Mouse (Mus musculus): Measurements from ENCODE around the gene Lrrc59.

The Lrrc59 gene

DNA sequence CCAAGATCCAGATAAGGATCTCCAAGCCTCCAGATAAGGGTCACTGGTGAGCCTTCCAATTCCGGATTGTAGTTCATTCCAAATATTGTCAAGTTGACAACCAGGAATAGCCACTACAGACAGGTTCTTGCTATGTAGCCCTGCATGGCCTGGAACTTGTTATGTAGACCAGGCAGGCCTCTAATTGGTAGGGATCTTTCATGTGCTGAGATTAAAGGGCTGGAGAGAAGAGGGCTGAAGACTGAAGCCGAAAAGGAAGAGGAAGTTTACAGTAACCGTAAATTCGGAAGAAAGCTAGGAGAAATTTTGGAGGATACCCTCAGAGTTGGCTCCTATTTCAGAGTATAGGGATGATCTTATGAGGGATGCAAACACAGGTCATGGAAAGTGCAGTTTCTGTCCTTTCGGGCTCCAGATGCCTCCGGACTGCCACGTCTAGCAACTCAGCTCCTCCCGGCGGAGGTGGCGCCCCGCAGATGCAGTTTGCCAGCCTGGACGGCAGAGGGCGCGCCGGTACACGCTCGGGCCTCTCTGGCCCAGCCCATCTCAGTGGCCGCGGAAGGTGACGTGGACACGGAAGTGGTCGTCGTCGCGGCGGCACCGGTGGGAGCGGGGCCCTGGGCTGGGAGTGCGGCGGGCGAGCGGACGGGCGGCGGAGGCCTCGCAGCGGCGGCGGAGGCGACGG, at the start of gene Lrrc59:
Gene Lrrc59 (plus strand): TSS at position 569 of the 685 bp plus-strand sequence.
- peak; percentile 95 to 96 for DNase-seq (ENCODE audit: low spot score in 2 of 2)

GRCm38 (mm10) chr11:94580111-94580740, 49.3 kb upstream of the Lrrc59 start:
- no peak for DNase-seq (ENCODE audit: low spot score in 2 of 2)

- no peak for DNase-seq (ENCODE audit: low spot score in 2 of 2)
Observed at GRCm38 (mm10) chr11:94585091-94585490, 44.5 kb upstream of the Lrrc59 start.

DNA sequence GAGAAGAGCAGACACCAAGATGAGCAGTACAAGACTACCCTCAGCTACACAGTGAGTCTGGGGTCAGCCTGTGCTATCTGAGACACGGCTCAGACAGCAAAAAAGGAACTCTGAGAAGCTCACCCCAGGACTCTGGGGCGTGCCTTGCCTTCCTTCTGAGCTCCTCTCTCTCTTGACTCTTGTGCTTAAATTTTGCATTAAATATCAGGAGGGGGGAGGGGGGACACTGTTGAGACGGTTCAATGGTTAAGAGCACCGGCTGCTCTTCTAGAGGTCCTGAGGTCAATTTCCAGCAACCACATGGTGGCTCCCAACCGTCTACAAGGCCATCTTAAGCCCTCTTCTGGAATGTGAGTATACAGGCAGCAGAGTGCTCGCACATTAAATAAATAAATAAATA, 42.1 kb upstream of the Lrrc59 start:
- no peak for DNase-seq (ENCODE audit: low spot score in 2 of 2)

DNA sequence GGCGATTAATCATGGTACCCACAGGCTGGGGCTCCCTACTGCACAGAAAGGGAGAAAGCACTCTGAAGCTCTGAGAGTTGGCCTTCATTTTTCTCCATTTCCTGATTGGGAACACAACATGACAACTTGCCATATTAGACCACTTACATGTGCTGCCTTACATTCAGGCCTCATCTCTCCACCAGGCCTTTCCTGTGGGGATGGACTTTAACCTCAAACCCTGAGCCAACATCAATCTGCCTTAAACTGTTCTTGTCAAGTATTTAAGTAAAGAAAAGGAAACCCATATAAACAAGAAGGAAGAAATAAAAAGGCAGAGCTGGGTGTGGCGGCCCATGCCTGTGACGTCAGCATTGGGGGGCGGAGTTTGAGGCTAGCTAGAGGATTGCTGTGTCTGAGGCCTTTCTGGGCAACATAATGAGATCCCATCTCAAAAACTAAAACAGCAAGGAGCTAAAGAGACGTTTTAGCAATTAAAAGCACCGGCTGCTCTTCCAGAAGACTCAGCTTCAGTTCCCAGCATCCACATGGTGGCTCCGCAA, 33.2 kb upstream of the Lrrc59 start:
- DNase-seq (ENCODE audit: low spot score in 2 of 2) = no peak

DNA sequence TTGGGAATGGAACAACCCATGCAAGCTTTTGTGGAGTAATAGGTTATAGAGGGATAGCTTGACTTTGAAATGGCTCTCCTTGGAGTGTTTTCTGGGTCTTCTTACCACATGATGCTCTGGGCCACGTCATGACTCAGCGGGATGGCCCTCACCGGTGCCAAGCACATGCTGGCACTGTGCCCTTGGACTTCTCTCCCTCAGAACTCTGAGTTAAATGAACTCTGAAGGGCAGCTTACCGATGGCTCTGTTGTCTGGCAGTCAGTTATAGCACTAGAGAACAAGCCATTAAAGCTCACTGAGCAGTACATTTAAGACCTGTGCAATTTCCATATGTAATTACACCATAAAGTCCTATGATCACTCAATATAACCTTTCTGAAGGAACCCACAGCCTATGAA, 32.2 kb upstream of the Lrrc59 start:
- DNase-seq (ENCODE audit: low spot score in 2 of 2) = no peak

GRCm38 (mm10) chr11:94598437-94599120, 31.0 kb upstream of the Lrrc59 start:
- DNase-seq (ENCODE audit: low spot score in 2 of 2) = no peak

DNA sequence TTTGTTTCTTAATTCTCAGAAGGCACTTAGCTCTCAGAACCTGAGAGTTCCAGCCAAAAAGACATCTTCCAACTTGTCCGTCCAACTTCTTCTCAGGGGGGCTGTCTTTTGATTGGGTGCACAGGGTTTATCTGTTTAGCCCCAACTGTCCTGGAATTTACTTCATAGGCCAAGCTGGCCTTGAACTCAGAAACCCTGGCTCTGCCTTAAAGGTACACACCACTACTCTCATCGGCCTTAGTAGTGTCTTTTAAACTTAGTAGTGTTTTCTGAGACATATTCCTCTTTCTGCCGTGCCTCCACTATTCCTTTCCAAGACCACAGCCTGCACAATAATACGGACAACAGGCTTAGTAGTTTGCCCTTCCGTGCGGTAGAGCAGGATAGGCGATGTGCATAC, 29.1 kb upstream of the Lrrc59 start:
- no peak for DNase-seq (ENCODE audit: low spot score in 2 of 2)

- DNase-seq (ENCODE audit: low spot score in 2 of 2) = peak; percentile 68 to 75
Observed at GRCm38 (mm10) chr11:94601321-94602281, 28.0 kb upstream of the Lrrc59 start, which contains the start of gene Acsf2. Acsf2 (minus strand) TSS chr11:94601871.

DNA sequence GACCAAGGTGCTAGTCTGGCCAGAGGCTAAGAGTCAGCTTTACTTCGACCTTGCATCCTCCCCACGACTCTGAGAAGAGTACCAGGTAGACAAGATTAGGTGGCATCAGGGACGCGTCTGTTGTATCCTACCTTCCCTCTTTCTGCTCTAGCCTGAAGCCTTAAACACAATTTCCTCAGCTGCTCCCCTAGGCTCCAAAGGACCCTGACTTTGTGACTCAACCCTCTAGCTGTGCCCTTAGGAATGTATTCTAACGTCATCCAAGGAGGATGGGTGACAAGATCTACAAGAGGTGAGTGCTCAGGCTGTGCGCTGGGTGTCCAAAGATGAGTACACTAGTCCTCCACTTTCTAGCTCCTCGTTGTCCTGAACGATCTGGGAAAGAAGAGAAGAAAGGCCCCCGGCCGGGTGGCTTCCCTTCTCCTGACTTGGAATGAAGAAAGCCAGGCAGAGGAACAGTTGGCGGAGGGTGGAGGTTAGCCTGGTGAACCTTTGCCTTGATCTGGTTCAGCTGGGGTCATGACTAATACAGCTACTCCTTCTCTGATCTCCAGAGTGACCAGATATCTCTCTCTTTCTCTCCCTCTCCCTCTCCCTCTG, 27.1 kb upstream of the Lrrc59 start:
- DNase-seq (ENCODE audit: low spot score in 2 of 2) = no peak

DNA sequence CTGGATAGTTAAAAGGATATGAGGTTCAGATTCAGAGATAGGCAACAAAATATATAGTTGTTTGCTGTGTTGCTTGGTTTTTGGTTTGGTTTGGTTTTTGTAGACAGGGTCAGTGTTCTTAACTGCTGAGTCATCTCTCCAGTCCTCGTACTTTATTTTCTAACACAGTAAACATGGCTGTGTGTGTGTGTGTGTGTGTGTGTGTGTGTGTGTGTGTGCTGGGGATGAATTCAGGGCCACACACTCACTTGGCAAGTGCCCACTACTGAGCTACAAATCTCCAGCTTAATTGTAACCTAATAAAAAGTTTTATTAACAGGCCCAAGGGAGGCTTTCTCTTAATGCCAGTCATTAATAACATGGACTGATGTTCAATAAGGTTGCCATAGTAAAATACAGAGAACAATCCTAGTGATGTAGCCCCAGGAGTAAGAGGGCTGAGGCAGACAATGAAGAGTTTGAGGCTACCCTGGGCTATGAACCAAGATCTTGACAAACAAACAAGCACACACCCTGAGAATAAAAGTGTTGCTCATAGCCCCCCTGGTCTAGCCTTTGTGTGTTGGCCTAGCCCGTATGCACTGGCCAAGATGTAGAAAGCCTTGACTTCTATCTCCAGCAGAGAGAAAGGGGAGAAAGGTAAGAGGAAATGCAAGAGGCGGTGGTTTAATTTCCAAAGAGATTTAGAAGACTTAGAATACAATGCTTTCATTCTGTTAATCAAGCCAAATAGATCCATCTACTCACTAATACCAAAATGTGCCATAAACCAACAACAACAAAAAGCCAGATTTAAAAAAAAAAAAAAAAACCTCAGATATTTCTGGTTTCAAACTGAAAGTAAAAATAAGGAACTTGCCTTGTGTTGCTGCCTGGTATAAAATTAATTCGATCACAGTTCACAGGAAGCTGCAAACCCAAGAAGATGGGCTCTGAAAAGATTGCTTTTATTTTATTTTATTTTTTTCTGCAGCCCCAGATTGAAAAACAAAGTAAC, 18.5 kb upstream of the Lrrc59 start:
- DNase-seq (ENCODE audit: low spot score in 2 of 2) = no peak

DNA sequence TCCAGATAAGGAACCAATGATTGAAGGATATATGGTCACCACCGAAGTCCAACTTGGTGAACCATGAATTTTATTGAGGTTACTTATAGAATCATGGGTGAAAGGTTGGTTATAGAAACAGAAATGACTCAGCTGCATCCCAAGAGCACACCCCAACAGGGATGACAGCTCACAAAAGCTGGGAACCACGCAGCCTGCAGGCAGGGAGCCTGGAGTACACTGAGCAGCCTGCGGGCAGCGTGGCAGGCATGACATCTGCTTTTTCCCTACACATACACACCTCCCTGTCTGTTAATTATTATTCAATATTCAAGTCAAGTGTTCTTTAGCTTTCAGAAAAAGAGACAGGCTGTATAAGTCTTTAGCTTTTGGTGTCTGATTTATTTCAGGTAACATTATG, 15.0 kb upstream of the Lrrc59 start:
- no peak for DNase-seq (ENCODE audit: low spot score in 2 of 2)

GRCm38 (mm10) chr11:94615494-94615893, 14.1 kb upstream of the Lrrc59 start:
- no peak for DNase-seq (ENCODE audit: low spot score in 2 of 2)

DNA sequence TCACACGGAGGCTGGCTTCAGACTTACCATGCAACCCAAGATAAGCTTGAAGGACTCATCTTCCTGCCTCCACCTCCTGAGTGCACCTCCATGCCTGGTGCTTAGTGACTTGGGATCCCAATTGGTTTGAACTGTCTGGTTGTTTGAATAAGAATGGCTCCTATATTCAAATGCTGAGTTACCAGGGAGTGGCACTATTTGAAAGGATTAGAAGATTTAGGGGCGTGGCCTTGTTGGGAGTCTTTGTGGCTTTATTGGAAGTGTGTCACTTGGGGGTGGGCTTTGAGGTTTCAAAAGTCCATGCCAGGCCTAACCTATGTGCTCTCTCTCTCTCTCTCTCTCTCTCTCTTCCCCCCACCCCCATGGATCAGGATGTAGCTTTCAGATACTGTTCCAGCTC, 11.9 kb upstream of the Lrrc59 start:
- DNase-seq (ENCODE audit: low spot score in 2 of 2) = no peak

GRCm38 (mm10) chr11:94620766-94621457, 8.7 kb upstream of the Lrrc59 start:
- DNase-seq (ENCODE audit: low spot score in 2 of 2) = no peak

DNA sequence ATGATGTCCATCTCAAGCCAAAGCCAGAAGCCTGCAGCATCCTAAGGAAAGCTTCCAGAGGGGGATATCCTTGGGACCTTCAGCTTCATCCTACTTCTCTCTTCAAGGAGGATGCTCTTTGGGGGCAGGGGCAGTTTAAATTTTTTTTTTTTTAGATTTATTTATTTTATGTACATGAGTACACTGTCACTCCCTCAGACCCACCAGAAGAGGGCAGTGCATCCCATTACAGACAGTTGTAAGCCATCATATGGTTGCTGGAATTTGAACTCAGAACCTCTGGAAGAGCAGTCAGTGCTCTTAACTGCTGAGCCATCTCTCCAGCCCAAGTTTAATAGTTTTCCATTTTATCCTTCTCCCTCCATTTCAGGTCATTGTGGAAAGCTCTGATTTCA, 8.1 kb upstream of the Lrrc59 start:
- no peak for DNase-seq (ENCODE audit: low spot score in 2 of 2)

- no peak for DNase-seq (ENCODE audit: low spot score in 2 of 2)
Observed at GRCm38 (mm10) chr11:94622162-94622561, 7.4 kb upstream of the Lrrc59 start.

DNA sequence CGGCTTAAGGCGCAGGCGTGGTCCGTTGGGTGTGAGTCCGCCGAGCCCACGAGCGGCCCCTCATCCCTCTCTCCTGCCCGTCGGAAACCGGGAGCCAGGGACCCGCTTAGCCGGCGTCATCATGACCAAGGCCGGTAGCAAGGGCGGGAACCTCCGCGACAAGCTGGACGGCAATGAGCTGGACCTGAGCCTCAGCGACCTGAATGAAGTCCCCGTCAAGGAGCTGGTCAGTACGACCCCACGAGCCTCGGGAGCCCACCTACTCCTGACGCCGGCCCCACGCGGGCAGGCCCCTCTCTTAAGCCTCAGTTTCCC, 274 bp downstream of the Lrrc59 start:
- no peak for DNase-seq (ENCODE audit: low spot score in 2 of 2)

GRCm38 (mm10) chr11:94630199-94631011, 838 bp downstream of the Lrrc59 start:
- DNase-seq (ENCODE audit: low spot score in 2 of 2) = peak; percentile 39 to 50

Measured in right cerebral cortex, postnatal 10 days (tissue).